Mouse (Mus musculus): ENCODE results near the gene Polq. TPM values are rescaled to one million over a fixed set of nuclear protein-coding genes. Genes with fewer than 3 reads are reported as not detected.

Gene Polq
- 9.3 and 16.0 TPM in 2 replicates for total RNA-seq (2015)
- total RNA-seq (2017): 13.4 and 13.9 TPM in 2 replicates

- peak; percentile 98 for ATAC-seq (ENCODE audit: poor library complexity, severe bottlenecking)
Measured at GRCm38 (mm10) chr16:37011061-37011921, at the start of gene Polq. Polq (plus strand) TSS chr16:37011786.

GRCm38 (mm10) chr16:36963415-36963814, 48.2 kb upstream of the Polq start:
- ATAC-seq (ENCODE audit: poor library complexity, severe bottlenecking): no peak

GRCm38 (mm10) chr16:36979127-36979526, 32.5 kb upstream of the Polq start:
- ATAC-seq (ENCODE audit: poor library complexity, severe bottlenecking): no peak

GRCm38 (mm10) chr16:36983796-36984195, 27.8 kb upstream of the Polq start:
- ATAC-seq (ENCODE audit: poor library complexity, severe bottlenecking): no peak

GRCm38 (mm10) chr16:36985636-36986042, 25.9 kb upstream of the Polq start:
- ATAC-seq (ENCODE audit: poor library complexity, severe bottlenecking): peak; percentile 88

GRCm38 (mm10) chr16:36987399-36987798, 24.2 kb upstream of the Polq start:
- ATAC-seq (ENCODE audit: poor library complexity, severe bottlenecking): no peak

GRCm38 (mm10) chr16:36988066-36988465, 23.5 kb upstream of the Polq start:
- ATAC-seq (ENCODE audit: poor library complexity, severe bottlenecking): no peak

- peak; percentile 67 for ATAC-seq (ENCODE audit: poor library complexity, severe bottlenecking)
Measured at GRCm38 (mm10) chr16:36989493-36989892, 22.1 kb upstream of the Polq start.

GRCm38 (mm10) chr16:36989999-36990625, 21.5 kb upstream of the Polq start, which contains the start of gene Fbxo40:
Fbxo40 (minus strand) TSS chr16:36990467.
- ATAC-seq (ENCODE audit: poor library complexity, severe bottlenecking): no peak

GRCm38 (mm10) chr16:36997650-36998049, 13.9 kb upstream of the Polq start:
- peak; percentile 69 for ATAC-seq (ENCODE audit: poor library complexity, severe bottlenecking)

- peak; percentile 89 for ATAC-seq (ENCODE audit: poor library complexity, severe bottlenecking)
Measured at GRCm38 (mm10) chr16:36999366-36999972, 12.1 kb upstream of the Polq start.

GRCm38 (mm10) chr16:37009262-37009661, 2.3 kb upstream of the Polq start:
- ATAC-seq (ENCODE audit: poor library complexity, severe bottlenecking): no peak

- ATAC-seq (ENCODE audit: poor library complexity, severe bottlenecking): peak; percentile 66
Measured at GRCm38 (mm10) chr16:37010370-37010769, 1.2 kb upstream of the Polq start.

- ATAC-seq (ENCODE audit: poor library complexity, severe bottlenecking): peak; percentile 24; the same call in 1 of the 2 replicates
Measured at GRCm38 (mm10) chr16:37011922-37012289, 320 bp downstream of the Polq start.

GRCm38 (mm10) chr16:37012336-37012735, 750 bp downstream of the Polq start:
- no peak for ATAC-seq (ENCODE audit: poor library complexity, severe bottlenecking)

- no peak for ATAC-seq (ENCODE audit: poor library complexity, severe bottlenecking)
Measured at GRCm38 (mm10) chr16:37027581-37027980, 16.0 kb downstream of the Polq start.

GRCm38 (mm10) chr16:37031996-37032395, 20.4 kb downstream of the Polq start:
- no peak for ATAC-seq (ENCODE audit: poor library complexity, severe bottlenecking)

- ATAC-seq (ENCODE audit: poor library complexity, severe bottlenecking): no peak
Measured at GRCm38 (mm10) chr16:37034751-37035150, 23.2 kb downstream of the Polq start.

- no peak for ATAC-seq (ENCODE audit: poor library complexity, severe bottlenecking)
Measured at GRCm38 (mm10) chr16:37059631-37060030, 48.0 kb downstream of the Polq start.

GRCm38 (mm10) chr16:37061261-37061660, 49.7 kb downstream of the Polq start:
- ATAC-seq (ENCODE audit: poor library complexity, severe bottlenecking): no peak

- ATAC-seq (ENCODE audit: poor library complexity, severe bottlenecking): no peak
Measured at GRCm38 (mm10) chr16:37072354-37072753, 60.8 kb downstream of the Polq start.

- no peak for ATAC-seq (ENCODE audit: poor library complexity, severe bottlenecking)
Measured at GRCm38 (mm10) chr16:37089648-37090047, 78.1 kb downstream of the Polq start.
